Mouse (Mus musculus): Measurements from ENCODE around the gene Tmem163. TPM values are rescaled to one million over a fixed set of nuclear protein-coding genes. Genes with fewer than 3 reads are reported as not detected.

Gene Tmem163
- polyA plus RNA-seq, 1 experiment = 0.22 TPM

- no peak overlapping the region for H3K27ac ChIP-seq (ENCODE audit: control insufficient read depth, insufficient read depth, low read depth, low read length)
- H3K4me1 ChIP-seq (ENCODE audit: control insufficient read depth, insufficient read depth, low read length) = peaks cover 11% of the 10 kb centered on the region
- H3K27me3 ChIP-seq (ENCODE audit: control insufficient read depth, insufficient read depth, low read length) = no peaks in the 10 kb centered on the region; the same call in 1 of the 2 replicates
- H3K36me3 ChIP-seq (ENCODE audit: control insufficient read depth, insufficient read depth, low read length) = no peaks in the 10 kb centered on the region
- no peak overlapping the region for H3K4me3 ChIP-seq (ENCODE audit: control insufficient read depth, low read depth, low read length)
- no peak for TF ChIP-seq POLR2A (IDR thresholded peaks at IDR 0.05; ENCODE audit: control insufficient read depth, low read depth, low read length)
These were observed 5.9 kb downstream of the Tmem163 start for GRCm38 (mm10) chr1:127673221-127674050.

- no peak overlapping the region for H3K27ac ChIP-seq (ENCODE audit: control insufficient read depth, insufficient read depth, low read depth, low read length)
- no peaks in the 10 kb centered on the region for H3K4me1 ChIP-seq (ENCODE audit: control insufficient read depth, insufficient read depth, low read length)
- TF ChIP-seq CTCF (IDR thresholded peaks at IDR 0.05; ENCODE audit: control insufficient read depth, insufficient read depth, insufficient replicate concordance, low read depth, low read length) = no peak
- H3K4me3 ChIP-seq (ENCODE audit: control insufficient read depth, low read depth, low read length) = no peak overlapping the region
- H3K27me3 ChIP-seq (ENCODE audit: control insufficient read depth, insufficient read depth, low read length) = no peaks in the 10 kb centered on the region
- no peaks in the 10 kb centered on the region for H3K36me3 ChIP-seq (ENCODE audit: control insufficient read depth, insufficient read depth, low read length)
These were observed 11.2 kb downstream of the Tmem163 start for GRCm38 (mm10) chr1:127668161-127668560.

GRCm38 (mm10) chr1:127667110-127667860 lies 12.1 kb downstream of the Tmem163 start:
- H3K27me3 ChIP-seq (ENCODE audit: control insufficient read depth, insufficient read depth, low read length) = no peaks in the 10 kb centered on the region
- no peaks in the 10 kb centered on the region for H3K36me3 ChIP-seq (ENCODE audit: control insufficient read depth, insufficient read depth, low read length)
- H3K4me3 ChIP-seq (ENCODE audit: control insufficient read depth, low read depth, low read length) = no peak overlapping the region
- H3K27ac ChIP-seq (ENCODE audit: control insufficient read depth, insufficient read depth, low read depth, low read length) = no peak overlapping the region
- no peaks in the 10 kb centered on the region for H3K4me1 ChIP-seq (ENCODE audit: control insufficient read depth, insufficient read depth, low read length)
- TF ChIP-seq CTCF (IDR thresholded peaks at IDR 0.05; ENCODE audit: control insufficient read depth, insufficient read depth, insufficient replicate concordance, low read depth, low read length) (no peak), POLR2A (IDR thresholded peaks at IDR 0.05; ENCODE audit: control insufficient read depth, low read depth, low read length) (no peak)

- no peaks in the 10 kb centered on the region for H3K27me3 ChIP-seq (ENCODE audit: control insufficient read depth, insufficient read depth, low read length)
- no peak overlapping the region for H3K4me3 ChIP-seq (ENCODE audit: control insufficient read depth, low read depth, low read length)
- H3K36me3 ChIP-seq (ENCODE audit: control insufficient read depth, insufficient read depth, low read length) = no peaks in the 10 kb centered on the region
- TF ChIP-seq CTCF (IDR thresholded peaks at IDR 0.05; ENCODE audit: control insufficient read depth, insufficient read depth, insufficient replicate concordance, low read depth, low read length) (no peak), POLR2A (IDR thresholded peaks at IDR 0.05; ENCODE audit: control insufficient read depth, low read depth, low read length) (no peak)
- no peak overlapping the region for H3K27ac ChIP-seq (ENCODE audit: control insufficient read depth, insufficient read depth, low read depth, low read length)
- H3K4me1 ChIP-seq (ENCODE audit: control insufficient read depth, insufficient read depth, low read length) = no peaks in the 10 kb centered on the region
These were observed 13.1 kb downstream of the Tmem163 start for GRCm38 (mm10) chr1:127666221-127666620.

- H3K4me1 ChIP-seq (ENCODE audit: control insufficient read depth, insufficient read depth, low read length) = peaks cover 3% of the 10 kb centered on the region; the same call in 1 of the 2 replicates
- no peak overlapping the region for H3K27ac ChIP-seq (ENCODE audit: control insufficient read depth, insufficient read depth, low read depth, low read length)
- H3K4me3 ChIP-seq (ENCODE audit: control insufficient read depth, low read depth, low read length) = no peak overlapping the region
- no peaks in the 10 kb centered on the region for H3K27me3 ChIP-seq (ENCODE audit: control insufficient read depth, insufficient read depth, low read length)
- H3K36me3 ChIP-seq (ENCODE audit: control insufficient read depth, insufficient read depth, low read length) = no peaks in the 10 kb centered on the region
- TF ChIP-seq CTCF (IDR thresholded peaks at IDR 0.05; ENCODE audit: control insufficient read depth, insufficient read depth, insufficient replicate concordance, low read depth, low read length) = no peak
- TF ChIP-seq POLR2A (IDR thresholded peaks at IDR 0.05; ENCODE audit: control insufficient read depth, low read depth, low read length) = no peak
These were observed 16.8 kb downstream of the Tmem163 start for GRCm38 (mm10) chr1:127662385-127663068.

- TF ChIP-seq CTCF (IDR thresholded peaks at IDR 0.05; ENCODE audit: control insufficient read depth, insufficient read depth, insufficient replicate concordance, low read depth, low read length) (no peak), POLR2A (IDR thresholded peaks at IDR 0.05; ENCODE audit: control insufficient read depth, low read depth, low read length) (no peak)
- no peak overlapping the region for H3K27ac ChIP-seq (ENCODE audit: control insufficient read depth, insufficient read depth, low read depth, low read length)
- H3K27me3 ChIP-seq (ENCODE audit: control insufficient read depth, insufficient read depth, low read length) = no peaks in the 10 kb centered on the region
- no peaks in the 10 kb centered on the region for H3K36me3 ChIP-seq (ENCODE audit: control insufficient read depth, insufficient read depth, low read length)
- peaks cover 3% of the 10 kb centered on the region; the same call in 1 of the 2 replicates for H3K4me1 ChIP-seq (ENCODE audit: control insufficient read depth, insufficient read depth, low read length)
- H3K4me3 ChIP-seq (ENCODE audit: control insufficient read depth, low read depth, low read length) = no peak overlapping the region
These were observed 18.0 kb downstream of the Tmem163 start for GRCm38 (mm10) chr1:127661118-127662012.
